Mouse (Mus musculus): ENCODE results near the gene Zbtb20. TPM values are rescaled to one million over a fixed set of nuclear protein-coding genes. Genes with fewer than 3 reads are reported as not detected.
A peak's percentile ranks its signal among the peaks of the same experiment; 100 is the strongest.

The Zbtb20 gene
- polyA plus RNA-seq, 1 experiment = 21.1 TPM

DNA sequence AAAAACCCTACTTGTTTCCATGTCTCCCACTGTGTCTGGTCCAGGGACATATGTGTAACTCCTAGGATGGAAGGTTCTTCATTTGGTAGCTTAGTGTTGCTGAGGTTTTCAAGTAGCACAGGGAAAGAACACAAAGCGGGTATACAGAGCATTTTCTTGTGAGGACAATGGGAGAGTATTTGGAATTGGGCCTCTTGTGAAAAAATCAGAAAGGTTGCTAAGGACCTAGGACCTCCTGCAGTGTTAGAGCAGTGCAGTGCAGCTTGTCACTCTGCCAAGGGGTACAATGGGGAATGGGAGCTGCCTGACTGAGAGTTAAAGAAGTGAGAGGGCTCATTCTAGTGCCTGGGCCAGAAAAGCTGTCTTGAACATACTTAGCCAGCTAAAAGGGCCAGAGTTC, 410.6 kb downstream of the Zbtb20 start:
- peak in 1 of 2 experiments; percentile 27 for DNase-seq (ENCODE audit: extremely low spot score in 1 of 2, low spot score in 1 of 2)

DNA sequence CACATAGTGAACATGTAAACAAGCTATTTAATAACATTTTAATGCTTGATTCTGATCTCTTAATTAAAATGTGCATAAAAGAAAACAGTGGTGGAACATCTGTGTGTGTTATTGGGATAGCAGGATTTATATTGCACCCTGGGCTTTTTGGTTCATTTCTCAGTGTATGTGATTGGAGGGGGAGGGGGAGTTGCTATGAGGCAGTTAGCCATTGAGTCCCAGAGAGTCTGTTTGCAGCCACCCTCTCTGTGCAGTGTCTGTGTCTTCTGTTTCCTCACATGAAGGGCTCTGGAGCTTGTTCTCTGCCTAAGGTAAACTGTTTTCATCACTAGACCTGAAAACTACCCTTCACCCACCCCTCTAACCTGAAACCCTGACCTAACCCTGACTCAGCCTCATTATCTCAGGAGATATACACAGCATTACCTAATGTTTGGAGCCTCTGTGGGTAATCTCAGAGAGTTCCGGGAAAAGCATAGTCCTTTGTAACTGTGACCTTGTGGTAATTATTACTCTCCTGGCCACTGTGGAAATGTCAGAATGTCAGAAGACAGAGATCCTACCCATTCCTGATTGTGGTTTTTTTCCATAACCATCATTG, 411.2 kb downstream of the Zbtb20 start:
- DNase-seq (ENCODE audit: extremely low spot score in 1 of 2, low spot score in 1 of 2) = no peak

DNA sequence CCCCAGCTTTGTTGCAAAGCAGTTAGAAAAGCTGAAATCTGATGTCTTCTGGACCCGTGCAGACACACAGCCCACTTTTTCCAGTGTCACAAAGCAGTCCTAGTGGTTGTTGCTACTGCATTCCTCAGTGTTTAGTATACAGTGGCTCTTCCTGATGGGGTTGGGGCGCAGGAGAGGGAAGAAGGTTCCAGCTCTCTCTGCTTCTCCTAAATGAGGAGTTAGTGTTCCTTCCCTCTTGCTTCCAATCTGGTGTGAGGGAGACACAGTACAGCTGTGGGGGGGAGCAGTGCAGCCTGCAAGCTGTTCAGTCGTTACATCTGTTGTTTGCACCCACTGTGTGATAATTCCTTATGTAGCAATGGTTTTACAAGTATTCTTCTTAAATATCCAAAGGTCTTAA, 415.7 kb downstream of the Zbtb20 start:
- no peak for DNase-seq (ENCODE audit: extremely low spot score in 1 of 2, low spot score in 1 of 2)

DNA sequence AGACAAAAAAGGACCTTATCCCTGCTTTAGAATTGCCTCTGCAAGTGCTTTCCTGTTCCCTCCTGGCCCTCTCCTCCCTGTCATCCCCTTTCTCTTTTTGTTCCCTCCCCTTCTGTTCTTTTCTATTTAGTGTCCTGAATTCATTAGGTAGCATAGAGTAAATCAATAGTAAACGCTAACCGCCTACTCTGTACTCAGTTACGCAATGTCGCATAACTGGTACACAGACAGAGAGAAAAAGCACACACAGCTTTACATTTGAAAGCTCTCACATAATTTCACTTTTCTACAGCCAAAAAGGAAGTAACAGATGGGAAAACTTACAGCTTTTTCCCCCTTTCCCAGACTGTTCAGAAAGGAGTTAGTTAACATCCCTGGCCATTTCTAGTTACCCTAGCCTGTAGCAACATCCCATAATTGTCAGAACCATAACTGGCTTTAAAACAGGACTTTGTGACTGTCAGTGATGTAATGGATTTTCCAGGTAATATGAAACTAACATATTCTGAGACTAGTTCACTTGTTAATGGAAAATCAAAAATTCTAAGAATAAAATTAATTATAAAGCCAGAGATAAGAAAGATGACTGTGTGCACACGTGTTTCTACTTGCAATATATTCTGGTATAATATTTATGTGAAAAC, 422.4 kb downstream of the Zbtb20 start:
- DNase-seq (ENCODE audit: extremely low spot score in 1 of 2, low spot score in 1 of 2) = no peak

DNA sequence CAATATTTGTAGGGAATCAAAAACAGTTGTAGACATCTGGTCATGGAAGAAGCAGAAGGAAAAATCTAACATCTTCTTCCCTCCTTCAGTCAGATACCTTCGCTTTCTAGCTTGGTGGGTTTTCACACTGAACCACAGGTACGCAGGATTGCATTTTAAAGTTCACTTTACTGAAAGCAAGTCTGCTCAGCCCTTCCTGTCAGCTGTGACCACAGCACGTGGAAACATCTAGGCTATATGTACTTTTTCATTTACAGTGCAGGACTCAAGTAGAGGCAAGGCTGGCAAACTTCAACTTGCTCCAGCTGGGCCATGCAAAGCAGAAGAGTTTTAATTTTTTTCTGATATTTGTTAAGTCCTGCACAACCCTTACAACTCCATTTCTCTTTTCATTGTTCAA, 424.7 kb downstream of the Zbtb20 start:
- no peak for DNase-seq (ENCODE audit: extremely low spot score in 1 of 2, low spot score in 1 of 2)

DNA sequence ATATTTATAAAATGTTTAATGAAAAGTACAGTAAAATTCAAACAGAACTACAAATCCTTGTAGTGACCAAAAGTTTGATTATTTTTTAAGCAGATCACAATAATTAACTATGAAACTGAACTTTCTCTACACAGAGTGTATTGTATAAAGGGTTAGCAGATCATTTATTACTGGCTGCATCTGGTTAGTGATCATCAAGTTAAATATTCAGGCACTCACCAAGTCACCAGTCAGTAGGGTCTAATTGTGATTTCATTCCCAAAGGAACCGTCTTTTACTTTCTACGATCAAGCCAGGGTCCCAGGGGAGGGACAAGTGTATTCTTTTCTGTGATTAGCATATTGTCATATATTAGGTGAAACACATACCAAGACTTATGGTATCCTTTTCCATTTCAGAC, 426.5 kb downstream of the Zbtb20 start:
- DNase-seq (ENCODE audit: extremely low spot score in 1 of 2, low spot score in 1 of 2) = no peak

DNA sequence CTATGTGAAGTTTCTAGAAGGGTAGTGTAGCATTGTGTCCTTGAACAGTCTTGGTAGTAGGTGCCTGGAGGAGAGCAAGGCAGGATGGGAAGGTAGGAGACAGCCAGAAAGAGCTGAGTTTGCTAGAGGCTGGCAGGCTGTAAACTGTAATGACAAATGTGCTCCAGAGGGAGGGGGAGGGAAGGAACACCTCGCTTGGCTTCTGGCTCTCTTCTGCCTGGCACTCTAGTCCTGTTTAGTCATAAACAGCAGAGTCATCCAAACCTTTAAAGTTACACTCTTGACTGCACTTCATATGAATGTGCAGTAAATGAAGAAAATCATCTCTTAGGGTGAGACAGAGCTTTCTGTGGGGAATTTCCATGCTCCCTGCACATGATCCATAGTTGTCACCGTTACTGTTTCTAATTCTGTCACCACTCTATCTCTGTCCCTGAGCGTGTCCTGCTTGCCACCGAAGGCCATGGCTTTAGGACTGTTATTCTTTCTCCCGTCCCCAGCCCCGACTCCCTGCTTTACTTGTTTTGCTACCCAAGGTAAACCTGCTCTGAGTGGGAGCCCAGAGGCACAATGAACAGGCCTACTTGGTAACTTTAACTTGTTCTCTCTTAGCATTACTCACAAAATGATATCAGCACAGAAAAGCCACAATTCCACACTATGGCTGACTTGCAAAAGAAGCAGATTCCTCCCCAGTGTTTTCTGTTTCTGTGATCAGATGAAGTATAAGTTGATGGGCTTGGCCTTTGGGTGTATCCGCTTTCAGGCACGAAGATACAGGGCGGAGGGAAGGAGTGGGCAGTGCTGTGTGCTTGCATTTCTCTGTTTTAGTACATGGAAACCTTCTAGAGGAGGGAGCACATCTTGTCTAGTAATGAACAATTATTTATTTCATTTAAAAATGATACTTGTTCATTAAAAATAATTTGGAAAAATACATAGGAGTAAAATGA, 427.8 kb downstream of the Zbtb20 start:
- DNase-seq (ENCODE audit: extremely low spot score in 1 of 2, low spot score in 1 of 2) = peak; percentile 63

DNA sequence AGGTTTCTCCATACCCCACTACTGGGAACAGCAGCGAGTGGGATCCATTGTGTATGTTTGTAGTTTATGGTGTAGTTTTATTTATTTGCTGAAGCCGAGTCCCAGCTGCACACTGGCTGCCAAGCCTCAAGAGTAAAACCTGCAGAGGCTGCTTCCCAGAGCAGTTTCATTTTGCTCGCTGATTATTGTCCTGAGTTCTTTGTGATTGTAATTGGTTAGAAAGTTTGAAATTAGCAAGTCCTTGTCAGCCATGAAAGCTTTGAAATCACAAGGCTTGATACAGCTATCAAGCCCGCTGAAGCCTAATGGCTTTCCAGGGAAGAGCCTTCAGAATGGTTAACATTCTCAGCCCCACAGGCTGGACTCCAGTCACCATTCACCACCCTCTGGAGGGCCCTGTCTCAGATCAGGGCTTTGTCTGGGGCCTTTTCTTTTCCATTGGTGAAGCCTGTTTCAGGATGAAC, 434.3 kb downstream of the Zbtb20 start:
- DNase-seq (ENCODE audit: extremely low spot score in 1 of 2, low spot score in 1 of 2) = no peak

DNA sequence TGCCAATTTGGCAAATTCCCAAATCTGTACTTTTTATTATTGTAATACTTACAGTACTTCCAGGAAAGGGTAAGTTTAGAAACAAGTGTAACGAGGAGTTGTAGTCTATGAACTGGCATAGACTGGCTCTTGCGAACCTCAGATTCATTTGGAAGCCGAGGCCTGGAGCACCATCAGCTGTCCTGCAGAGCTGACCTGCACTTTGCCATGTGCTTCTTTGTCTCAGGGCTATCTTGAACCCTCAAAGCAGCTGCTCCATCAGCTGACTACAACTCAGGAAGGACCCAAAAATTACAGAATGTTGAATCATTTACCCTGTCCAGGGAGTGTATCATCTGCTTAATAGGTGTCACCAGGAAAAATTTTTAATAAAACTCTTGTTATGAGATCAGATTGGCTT, 448.3 kb downstream of the Zbtb20 start:
- DNase-seq (ENCODE audit: extremely low spot score in 1 of 2, low spot score in 1 of 2) = no peak

DNA sequence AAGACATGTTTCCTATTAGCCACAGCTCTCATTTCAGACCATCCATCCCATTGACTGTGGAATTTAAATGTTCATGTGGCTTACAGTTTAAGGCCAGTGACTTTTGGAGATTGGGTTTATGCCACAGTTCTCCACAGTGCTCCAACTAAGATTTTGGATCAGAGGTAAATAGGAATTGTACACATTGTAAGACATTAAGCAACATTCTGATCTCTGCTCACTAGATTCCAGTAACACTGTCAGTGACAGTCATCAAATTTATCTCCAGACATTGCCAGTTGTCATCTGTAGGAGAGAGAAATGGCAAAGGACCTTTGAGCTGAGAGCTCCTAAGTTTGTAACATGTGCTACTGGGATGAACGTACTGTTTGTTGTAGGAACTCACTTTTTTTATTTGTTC, 452.5 kb downstream of the Zbtb20 start:
- no peak for DNase-seq (ENCODE audit: extremely low spot score in 1 of 2, low spot score in 1 of 2)

DNA sequence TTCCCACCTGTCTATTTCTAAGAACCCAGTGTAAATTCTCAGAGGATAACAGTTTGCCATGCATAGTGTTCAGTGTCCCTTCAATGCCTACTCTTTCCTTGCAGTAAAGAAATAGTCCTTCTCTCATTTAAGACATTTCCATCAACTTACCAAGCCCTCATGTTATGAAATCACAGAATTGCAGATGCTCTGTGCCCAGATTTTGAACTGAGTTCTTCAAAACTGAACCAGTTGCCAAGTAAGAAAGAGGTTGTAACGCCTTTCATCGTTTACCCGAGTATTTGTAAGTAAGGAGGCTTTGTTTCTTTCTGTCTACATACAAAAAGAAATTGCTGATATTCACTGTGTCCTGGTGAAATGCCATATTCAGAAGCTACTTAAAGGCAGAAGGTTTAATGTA, 454.5 kb downstream of the Zbtb20 start:
- DNase-seq (ENCODE audit: extremely low spot score in 1 of 2, low spot score in 1 of 2) = no peak

DNA sequence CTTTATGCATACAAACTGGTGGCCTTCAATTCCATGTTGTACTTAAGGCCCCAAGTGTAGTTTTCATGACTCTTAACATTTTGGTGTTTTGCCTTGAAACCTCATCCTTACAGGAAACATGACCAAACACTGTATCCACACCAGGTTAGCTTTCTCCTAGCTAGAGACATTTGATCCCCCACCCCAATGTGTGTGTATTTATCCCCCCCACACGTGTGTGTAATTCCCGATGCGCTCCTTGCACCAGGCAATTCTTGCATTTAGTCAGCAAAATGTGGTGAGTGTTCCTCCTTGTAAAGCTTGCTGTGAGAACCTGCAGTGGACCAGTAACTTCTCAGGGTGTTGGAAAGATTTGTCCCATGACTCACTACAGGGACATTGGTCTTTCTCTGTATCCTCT, 455.8 kb downstream of the Zbtb20 start:
- no peak for DNase-seq (ENCODE audit: extremely low spot score in 1 of 2, low spot score in 1 of 2)

DNA sequence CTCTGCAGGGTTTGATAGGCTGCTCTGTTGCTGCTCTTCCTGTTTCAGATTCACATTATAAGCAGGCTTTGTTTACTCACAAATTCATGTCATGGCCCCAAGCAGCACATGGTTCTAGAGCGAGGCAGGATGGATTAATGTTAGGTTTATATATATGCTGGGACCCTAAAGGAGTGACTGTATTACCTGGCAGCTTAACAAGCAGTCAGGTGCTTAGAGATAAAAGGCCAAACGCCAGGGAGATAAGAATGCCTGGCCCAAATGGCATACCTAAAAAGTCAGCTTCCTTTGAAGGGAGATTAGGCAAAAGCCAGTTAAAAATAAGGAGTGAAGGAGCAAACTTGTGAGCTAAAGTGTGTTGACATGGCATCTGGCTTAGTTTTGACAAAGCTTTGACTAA, 457.1 kb downstream of the Zbtb20 start:
- no peak for DNase-seq (ENCODE audit: extremely low spot score in 1 of 2, low spot score in 1 of 2)

DNA sequence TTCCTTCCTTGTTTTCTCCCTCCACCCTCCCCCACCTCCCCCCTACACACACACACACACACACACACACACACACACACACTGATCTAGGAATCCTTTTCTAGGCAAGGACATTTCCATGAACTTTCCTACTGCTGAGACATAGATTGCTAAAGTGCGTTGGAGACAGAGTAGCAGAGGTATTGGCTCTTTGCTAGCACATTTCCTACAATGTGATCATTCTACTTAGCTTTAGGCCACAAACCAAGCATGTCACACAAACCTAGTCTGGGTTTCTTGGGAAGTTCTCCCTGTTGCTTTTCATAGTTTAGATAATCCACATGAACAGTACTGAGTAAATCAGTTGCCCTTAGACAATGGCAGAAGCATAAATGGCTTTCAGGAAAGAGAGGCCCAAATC, 457.6 kb downstream of the Zbtb20 start:
- no peak for DNase-seq (ENCODE audit: extremely low spot score in 1 of 2, low spot score in 1 of 2)

DNA sequence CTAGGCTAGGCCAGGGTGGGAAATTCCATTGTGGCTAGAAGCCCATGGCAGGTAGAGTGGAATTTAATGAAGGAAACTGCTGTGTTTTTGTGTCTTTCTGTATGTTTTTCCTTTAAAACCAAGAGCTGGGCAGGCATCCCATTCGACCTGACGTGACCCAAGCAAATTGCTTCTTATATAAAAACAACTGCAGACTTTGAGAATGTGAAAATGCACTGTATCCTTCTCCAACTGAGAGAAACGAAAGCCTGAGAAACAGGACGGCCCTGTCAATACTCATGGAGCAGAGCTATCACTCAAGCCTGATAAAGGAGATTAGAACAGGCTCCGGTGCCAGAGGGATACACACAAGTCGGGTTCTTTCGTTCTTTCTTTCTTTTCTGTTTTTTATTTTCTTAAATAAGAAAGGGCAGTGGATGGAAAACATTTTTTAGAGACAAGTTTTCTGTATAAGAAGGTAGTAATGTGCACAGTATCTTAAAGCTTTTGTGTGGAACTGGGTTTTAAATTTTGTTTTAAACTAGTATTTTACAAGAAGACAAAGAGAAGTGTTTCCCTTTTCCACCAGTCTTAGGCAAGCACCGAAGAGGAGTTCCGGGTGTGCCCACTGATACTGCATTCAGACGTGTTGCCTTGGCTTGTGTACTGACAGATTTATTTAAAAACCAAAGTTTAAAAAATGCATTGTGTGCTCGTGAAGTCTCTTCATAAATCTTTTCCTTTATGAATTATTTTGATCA, 458.9 kb downstream of the Zbtb20 start:
- DNase-seq (ENCODE audit: extremely low spot score in 1 of 2, low spot score in 1 of 2) = peak in 1 of 2 experiments; percentile 22

DNA sequence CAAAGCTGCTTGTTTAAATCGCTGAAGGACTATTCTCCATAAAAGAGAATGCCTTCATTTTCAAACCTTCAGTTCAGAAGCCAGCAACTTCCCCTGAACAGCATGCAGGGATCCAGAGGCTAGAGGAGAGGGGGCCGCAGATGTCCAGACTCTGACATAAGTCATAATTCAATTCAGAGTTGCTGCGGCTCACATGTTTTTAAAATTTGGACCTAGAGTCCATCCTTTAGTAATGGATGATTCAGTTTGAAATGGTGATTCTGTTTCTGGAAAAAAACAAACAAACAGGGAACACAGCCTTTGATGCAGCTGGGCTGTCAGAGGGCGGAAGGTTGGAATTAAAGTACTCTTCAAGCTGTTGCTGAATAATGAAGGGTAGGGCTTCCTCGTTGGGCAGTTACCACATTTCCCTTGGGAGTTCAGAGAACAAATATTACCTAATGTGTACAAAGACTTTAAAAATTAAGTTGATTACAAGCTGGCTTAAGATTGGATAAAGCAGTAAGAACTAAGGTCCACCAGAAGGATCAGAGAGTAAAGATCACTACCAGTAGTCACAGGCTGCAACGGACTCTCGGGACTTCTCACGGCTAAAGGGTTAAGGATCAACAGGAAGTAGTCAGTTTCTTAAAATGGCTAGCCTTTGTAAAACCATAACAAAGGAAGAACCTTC, 459.6 kb downstream of the Zbtb20 start:
- DNase-seq (ENCODE audit: extremely low spot score in 1 of 2, low spot score in 1 of 2) = no peak

DNA sequence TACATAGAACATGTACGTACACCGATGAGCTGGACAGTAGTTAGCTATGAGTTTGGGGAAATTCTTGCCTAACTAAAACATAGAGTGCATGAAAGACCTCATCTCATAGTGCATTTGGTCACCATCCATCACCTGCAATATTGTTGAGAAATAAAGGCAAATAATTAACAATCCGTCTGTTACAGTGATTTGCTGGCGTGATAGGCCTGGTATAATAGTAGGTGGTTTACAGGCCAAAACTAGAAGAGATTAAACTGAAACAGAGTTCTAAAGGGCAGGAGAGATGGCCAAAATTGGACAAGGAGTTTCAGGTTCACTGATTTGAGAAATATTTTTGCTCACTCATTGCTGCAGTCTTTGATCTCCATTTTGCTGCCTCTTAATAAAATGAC, 460.1 kb downstream of the Zbtb20 start:
- DNase-seq (ENCODE audit: extremely low spot score in 1 of 2, low spot score in 1 of 2) = no peak

DNA sequence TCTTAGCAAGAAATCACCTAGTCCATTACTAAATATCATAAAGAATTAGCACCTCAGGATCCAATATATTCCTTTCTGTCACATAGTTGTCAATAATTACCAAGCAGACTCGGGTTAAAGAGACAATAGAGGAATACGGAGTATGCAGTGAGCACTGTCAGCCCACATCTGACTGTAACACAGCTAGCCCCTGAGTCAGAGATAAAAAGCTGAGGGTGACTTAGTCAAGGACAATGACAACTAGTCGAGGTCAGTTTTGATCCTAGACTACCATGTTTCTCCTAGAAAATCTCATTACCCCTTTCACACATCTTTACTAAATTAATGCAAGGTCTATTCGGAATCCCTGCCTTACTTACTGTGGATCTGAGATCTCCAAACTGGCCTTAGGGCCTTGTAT, 465.0 kb downstream of the Zbtb20 start:
- DNase-seq (ENCODE audit: extremely low spot score in 1 of 2, low spot score in 1 of 2) = no peak

DNA sequence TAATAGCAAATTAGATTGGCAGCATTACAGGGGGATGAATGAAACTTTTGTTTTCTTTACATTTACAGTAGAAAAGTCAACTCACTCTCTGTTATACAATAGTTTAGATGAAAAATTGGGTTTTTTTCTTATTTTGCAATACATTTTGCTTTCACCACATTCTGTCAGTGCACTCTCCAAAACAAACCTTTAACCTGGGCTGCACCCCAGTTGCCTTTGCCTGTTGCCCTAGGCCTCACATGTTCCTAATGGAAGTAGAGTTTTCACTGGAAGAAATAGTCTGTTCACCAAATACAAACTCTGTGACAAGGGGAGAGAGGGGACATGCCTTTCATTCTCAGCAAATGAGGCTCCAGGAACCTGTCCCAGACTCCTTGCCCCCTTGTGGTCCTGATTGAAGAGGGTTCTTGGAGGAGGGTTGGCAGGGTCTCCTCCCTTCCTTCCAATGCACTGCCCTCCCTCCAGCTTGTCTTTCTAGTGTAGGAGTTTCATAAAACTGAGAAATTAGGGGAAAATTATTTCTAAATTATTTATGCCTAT, 466.3 kb downstream of the Zbtb20 start:
- DNase-seq (ENCODE audit: extremely low spot score in 1 of 2, low spot score in 1 of 2) = no peak

DNA sequence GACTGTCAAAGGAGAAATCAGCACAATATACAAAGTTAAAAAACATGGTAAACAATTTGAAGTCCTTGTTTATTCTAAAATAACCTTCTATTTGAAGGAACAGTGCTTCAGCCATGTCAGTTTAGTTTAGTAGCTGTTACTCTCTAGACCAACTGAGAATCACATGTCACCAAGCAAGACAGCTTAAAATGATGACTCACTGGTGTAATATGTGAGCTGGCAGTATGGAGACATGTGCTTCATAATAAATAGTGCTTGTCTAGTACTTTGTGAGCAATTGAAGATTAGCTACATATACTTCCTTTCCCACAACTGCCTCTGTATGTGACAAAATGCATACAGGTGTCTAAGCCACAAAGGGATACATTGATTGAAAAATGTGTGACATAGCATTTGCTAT, 470.4 kb downstream of the Zbtb20 start:
- no peak for DNase-seq (ENCODE audit: extremely low spot score in 1 of 2, low spot score in 1 of 2)
